Mouse (Mus musculus): ENCODE measurements at regions not wholly inside any gene's neighbourhood (a gene's known extent, or its start where the extent isn't known, plus 50 kb on each side); places are given as distances from the start of the nearest gene placed in this dataset.

GRCm38 (mm10) chr9:43976366-43976765 is 66.8 kb upstream of the Thy1 start:
- no peak for DNase-seq (ENCODE audit: low read depth, low spot score)

- no peak for DNase-seq (ENCODE audit: low read depth, low spot score)
Measured at GRCm38 (mm10) chr9:43977773-43978172, 65.4 kb upstream of the Thy1 start.

GRCm38 (mm10) chr9:43981376-43981775 is 61.8 kb upstream of the Thy1 start:
- DNase-seq (ENCODE audit: low read depth, low spot score), result no peak

- no peak for DNase-seq (ENCODE audit: low read depth, low spot score)
Measured at GRCm38 (mm10) chr9:43982359-43982889, 60.8 kb upstream of the Thy1 start.

- no peak for DNase-seq (ENCODE audit: low read depth, low spot score)
Measured at GRCm38 (mm10) chr9:43983220-43983619, 60.0 kb upstream of the Thy1 start.

- peak; percentile 75 for DNase-seq (ENCODE audit: low read depth, low spot score)
Measured at GRCm38 (mm10) chr9:43984181-43985062, 58.8 kb upstream of the Thy1 start.

- no peak for DNase-seq (ENCODE audit: low read depth, low spot score)
Measured at GRCm38 (mm10) chr9:43987957-43988356, 55.2 kb upstream of the Thy1 start.

- DNase-seq (ENCODE audit: low read depth, low spot score), result no peak
Measured at GRCm38 (mm10) chr9:43988981-43989860, 54.0 kb upstream of the Thy1 start.

- no peak for DNase-seq (ENCODE audit: low read depth, low spot score)
Measured at GRCm38 (mm10) chr9:43990124-43990523, 53.1 kb upstream of the Thy1 start.

- peak; percentile 40 for DNase-seq (ENCODE audit: low read depth, low spot score)
Measured at GRCm38 (mm10) chr9:43993221-43993976, 49.8 kb upstream of the Thy1 start.

All from embryo, embryonic 11.5 days (tissue).